Mouse (Mus musculus): ENCODE data around the gene Ppm1l. TPM values are rescaled to one million over a fixed set of nuclear protein-coding genes. Genes with fewer than 3 reads are reported as not detected.

Ppm1l gene
- 10 to 100 TPM; 23.6 to 24.2 TPM for total RNA-seq (2021)

DNA sequence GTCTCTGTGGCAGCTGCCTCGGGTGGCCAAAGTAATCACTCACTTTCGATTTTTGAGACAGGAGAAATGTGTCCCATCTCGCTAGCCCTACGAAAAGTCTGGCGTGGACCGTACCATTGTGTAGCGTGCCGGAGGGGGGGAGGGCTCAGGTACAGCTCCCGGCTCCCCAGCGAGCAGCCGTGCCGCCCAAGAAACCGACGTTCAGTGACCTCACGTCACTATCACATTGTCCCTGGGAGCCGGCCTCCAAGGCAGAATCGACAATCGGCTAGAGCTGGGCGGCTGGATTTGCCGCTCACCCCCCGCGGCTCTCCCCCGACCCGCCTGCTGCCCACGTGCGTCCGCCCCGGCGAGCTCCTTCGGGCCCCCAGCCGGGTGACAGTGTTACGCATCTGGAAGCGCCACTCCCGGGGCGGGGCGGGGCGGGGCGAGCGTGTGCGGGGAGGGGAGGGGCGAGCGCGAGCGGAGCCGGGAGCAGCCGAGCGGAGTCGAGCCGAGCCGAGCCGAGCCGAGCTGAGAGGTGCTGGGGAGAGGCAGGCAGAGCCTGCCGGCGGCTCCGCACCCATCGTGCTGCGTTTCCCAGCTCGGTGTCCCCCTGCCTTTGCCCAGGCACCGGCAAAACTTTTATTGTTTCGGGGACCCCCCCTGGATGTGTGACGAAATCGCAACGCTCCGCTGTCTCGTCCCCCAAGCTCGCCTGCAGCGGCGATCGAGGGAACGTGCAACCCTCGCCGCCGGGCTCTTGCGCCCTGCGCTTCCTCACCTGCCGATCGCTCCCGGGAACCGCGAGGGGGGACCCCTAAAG lies at the start of gene Ppm1l:
Gene Ppm1l, plus strand, starts transcription at position 471 of the 805 bp plus-strand sequence.
- intact Hi-C loops (cut with DNase I), result loop anchor here (2.0 to 10.0 kb wide), 3 partner anchors 59 to 192 kb away; partner anchors contain the start of gene Kpna4
- peak; percentile 91 to 93 for DNase-seq

DNA sequence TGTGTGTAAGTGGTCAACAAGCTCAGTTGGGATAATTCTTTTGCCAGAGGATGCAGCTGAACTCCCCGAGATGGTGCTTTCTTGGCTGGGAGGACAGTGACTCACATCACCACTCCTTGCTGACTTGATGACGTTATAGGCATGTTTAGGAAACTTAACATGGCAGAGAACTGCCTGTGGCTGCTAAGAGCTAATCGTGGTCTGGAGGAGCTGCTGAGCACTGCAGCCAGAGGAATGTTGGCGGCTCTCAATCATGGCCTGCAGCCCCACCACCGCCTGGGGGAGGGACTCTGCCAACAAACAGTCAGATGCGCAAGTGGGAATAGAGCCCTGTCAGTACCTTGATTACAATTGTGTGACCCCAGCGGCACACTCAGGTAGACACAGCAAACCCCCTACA lies 44.8 kb upstream of the Ppm1l start:
- peak; percentile 69 to 79 for DNase-seq
- intact Hi-C loops (cut with DNase I), result loop anchor here (5.0 kb wide), 1 partner anchor 50 kb away; no protein-coding TSS in a partner anchor

DNA sequence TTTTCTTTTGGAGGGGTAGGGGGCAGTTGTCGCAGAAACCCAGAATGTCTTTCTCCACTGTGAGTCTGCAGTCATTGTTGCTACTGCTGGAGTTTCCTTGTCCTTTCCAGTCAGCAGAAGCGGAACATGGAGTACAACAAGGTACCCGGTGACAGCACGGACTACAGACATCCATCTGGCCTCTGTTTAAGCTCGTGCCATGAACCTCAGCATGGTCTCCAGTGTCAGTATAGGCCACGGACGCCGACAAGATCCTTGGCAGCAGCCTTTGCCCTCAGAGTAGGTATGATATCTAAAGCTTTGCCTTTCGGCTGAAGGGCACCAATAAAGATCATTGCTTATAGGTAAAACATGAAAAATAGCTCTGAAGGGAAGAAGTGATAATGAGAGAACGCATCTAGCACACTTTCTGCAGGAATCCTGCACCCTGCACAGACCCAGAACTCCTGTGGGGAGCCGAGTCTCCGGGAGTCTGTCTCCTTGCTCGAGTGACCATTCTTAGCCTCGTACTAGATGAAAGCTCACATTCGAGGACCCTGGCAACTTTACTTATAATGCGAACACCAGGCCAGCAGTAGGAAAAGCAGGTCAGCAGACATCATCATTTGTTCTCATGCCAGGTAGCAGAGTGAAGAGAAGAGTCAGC lies 42.5 kb upstream of the Ppm1l start:
- no peak for DNase-seq
- intact Hi-C loops (cut with DNase I), result loop anchor here (5.0 kb wide), 1 partner anchor 48 kb away; no protein-coding TSS in a partner anchor

DNA sequence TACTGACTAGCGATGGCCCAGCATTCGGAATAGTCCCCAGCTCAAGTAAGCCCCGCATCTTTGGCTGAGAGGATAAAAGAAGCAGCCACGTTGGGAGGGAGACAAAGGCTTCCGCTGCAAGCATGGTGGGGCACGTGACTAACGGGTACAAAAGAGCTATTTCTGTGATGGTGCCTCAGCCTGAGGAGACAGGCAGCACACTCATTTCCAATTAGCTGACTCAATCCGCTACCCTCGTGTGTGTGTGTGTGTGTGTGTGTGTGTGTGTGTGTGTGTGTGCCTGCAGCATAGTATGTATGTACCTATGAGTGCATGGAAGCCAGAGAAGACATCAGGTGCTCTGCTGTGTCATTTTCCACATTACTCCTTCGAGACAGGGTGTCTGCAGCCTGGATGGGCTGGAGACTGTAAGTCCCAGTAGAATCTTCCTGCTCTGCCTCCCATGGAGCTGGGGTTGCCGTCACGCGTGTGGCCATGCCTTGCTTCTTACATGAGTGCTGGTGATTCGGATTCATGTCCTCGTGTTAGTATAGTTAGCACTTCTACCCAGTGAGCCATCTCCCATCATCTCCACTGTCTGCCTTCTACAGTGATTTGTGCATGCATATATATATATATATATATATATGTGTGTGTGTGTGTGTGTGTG lies 41.9 kb upstream of the Ppm1l start:
- no peak for DNase-seq
- intact Hi-C loops (cut with DNase I), result loop anchor here (5.0 kb wide), 1 partner anchor 48 kb away; no protein-coding TSS in a partner anchor

DNA sequence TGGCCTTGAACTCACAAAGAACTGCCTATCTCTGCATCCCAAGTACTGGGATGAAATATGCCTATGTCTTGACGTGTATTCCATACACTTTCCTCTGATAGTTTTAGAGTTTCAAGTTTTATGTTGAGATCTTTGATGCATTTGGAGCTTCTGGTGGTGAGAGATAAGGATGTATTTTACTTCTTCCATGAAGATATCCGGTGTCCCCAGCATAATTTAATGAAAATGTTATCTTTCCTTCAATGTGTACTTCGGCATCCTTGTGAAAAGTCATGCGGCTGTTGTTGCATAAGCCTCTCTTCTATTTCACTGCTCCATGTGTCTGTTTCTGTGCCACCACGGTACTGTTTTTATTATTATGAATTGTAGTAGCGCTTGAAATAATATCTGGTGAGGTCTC lies 38.0 kb upstream of the Ppm1l start:
- intact Hi-C loops (cut with DNase I), result no loop called here
- DNase-seq, result no peak

DNA sequence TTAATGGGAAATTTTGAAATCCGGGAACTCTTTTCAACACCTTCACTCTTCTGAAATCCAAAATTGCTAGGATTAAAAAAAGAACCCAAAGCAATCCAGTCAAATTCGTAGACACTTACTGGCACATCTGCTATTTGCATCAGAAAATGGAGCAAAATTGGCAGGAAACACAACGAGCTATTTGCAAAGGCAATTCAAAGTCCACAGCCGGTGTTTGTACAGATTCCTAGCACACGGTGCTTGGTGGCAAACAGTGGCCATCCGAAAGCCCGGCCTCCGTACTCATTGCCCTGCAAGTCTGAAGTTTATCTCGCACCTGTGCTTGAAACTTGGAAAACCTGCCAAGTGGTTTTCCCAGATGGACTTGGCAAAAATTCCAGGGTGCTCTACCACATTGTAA lies 34.3 kb upstream of the Ppm1l start:
- intact Hi-C loops (cut with DNase I), result no loop called here

DNA sequence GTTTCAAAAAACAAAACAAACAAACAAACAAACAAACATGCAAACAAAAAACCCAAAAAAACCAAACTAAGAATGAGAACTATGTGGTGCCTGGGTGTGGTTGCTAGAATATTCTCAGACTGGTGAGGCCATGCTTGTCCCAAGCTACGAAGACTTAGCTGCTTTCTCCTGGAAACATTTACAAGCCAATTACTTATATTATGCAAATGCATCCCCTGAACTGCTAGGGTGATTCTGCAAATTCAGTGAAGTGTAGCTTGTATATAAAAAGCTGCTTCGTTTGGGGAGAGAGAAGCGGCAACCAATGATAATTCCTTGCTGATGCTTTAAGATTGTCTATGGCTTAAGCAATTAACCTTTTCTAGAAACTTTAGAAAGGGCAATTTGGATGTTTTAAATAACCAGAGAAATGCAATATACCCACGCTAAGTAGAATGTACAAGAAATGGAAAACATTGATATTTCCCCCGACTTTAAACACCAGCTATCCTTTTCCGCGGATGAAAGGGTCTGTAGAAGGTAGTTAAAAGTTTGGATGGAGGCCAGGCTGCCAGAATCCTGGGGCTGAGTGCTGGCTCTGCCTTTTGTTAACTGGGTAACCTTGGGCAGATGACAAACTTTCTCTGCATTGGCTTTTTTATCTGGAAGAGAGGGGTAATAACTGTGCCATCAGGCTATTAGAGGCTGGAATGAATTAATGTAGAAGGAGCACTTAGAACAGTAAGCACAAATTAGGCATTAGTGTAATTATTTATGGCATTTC lies 33.4 kb upstream of the Ppm1l start:
- intact Hi-C loops (cut with DNase I), result no loop called here
- DNase-seq, result no peak

More for the DNA sequence above, 34.3 kb upstream of the Ppm1l start:
- no peak for DNase-seq

DNA sequence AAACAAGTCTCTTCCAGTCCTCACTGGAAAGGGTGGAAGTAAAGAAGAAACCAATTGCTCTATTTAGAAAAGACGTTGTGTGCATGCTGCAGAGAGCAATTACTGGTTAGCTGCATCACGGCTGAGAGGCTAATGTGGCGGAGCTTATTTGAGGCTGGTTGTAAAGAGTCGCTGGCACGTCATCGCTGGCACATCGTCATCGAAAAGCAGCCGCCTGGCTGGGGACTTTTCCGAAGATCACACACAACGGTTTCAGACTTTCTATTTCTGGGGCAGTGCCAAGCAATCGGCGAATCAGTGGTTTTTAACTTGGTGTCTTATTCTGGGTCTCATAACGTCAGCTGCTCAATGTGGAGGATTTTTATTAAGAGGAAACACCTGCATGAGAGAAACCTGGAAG lies 26.8 kb upstream of the Ppm1l start:
- intact Hi-C loops (cut with DNase I), result no loop called here
- peak; percentile 24 to 25 for DNase-seq

DNA sequence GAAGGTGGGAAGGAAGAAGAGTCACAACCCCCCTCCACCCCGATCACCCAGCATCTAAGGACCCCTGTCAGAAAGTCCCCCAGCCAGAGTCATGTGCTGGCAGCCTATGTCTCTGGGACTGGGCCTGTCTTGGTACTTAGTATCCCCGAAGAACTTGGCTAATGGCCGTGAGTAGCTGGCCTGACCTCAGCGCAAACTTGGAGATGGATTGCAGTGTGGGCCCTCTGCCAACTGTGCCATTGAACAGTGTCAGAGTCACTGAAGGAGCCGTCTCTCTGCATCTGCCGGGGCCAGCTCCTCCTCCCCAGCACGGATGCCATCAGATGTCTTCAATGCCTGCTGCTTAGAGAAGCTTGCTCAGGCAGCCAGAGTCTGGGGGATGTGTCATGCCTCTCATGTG lies 26.4 kb upstream of the Ppm1l start:
- peak; percentile 52 to 56 for DNase-seq
- intact Hi-C loops (cut with DNase I), result no loop called here

DNA sequence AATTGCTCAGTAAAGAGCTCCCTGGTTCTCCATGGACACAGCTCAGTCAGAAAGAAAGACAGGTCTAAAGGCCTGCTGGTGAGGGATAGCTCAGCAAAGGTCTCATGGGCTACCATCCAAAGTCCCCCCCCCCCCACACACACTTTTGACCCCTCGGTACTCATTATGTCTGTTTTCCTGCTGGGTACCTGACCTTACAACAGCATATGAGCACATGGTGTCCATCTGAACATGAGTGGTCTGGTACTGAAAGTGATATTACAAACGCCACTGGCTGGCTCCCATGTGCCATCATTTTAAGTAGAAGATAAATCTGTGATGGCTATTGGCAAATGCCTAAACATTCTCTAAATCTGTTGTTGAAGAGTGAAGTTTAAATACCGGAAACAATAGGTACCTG lies 25.8 kb upstream of the Ppm1l start:
- intact Hi-C loops (cut with DNase I), result no loop called here
- DNase-seq, result no peak

DNA sequence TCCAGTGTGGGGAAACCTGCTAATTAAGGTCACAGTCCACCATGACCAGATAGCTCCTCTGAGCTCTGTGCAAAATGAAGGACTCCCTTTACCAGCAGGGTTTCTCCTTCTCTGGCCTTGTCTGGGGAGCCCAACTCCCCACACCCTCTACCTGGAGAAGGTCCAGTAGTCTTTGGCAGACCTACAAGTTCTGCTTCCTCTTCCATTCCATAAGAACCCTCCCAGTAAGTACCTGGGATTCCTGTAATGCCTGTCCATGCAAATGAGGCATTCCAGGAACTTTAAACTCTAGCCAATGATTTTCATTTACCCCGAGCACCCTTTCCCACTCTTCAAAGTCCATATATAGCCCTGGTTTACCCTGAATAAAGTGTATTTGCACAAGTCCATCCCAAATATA lies 24.0 kb upstream of the Ppm1l start:
- intact Hi-C loops (cut with DNase I), result no loop called here

DNA sequence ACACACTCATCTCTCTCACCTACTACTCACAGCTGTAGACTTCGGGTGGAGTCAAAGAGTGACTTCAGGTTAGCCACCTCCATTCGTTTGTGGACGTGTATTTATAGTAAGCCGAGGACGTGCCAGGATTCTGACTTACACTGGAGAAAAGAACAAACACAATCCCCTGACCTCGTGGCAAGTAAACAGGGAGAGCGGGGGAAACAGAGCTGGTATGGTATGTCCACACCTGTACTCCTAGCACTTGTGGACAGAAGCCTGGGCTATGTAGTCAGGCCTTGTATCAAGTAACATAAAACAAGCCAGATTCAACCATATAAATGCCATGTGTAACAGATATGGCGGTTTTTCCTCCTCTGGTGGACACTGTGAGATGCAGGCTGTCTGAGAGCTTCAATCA lies 20.4 kb upstream of the Ppm1l start:
- no peak for DNase-seq
- intact Hi-C loops (cut with DNase I), result no loop called here

More for the DNA sequence above, 24.0 kb upstream of the Ppm1l start:
- peak in 1 of 2 experiments; percentile 19 for DNase-seq

DNA sequence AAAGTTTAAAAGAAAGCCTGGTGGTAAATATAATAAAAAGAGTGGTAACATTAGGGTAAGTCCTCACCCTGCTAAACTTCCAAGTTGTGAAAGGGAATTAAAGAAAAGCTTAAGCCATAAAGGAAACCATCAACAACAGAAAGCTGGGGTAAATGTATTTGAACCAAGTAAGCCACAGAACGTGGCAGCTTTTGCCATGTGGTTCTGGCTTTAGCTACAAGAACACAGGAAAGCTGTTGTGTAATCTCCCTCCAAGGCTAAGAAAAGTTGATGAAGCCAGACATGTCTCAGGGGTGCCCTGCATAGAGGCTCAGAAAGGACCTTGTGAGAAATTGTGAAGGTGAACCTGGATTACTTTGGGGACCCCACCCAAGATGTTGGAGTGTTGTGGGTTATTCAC lies 16.5 kb upstream of the Ppm1l start:
- intact Hi-C loops (cut with DNase I), result no loop called here
- DNase-seq, result no peak

DNA sequence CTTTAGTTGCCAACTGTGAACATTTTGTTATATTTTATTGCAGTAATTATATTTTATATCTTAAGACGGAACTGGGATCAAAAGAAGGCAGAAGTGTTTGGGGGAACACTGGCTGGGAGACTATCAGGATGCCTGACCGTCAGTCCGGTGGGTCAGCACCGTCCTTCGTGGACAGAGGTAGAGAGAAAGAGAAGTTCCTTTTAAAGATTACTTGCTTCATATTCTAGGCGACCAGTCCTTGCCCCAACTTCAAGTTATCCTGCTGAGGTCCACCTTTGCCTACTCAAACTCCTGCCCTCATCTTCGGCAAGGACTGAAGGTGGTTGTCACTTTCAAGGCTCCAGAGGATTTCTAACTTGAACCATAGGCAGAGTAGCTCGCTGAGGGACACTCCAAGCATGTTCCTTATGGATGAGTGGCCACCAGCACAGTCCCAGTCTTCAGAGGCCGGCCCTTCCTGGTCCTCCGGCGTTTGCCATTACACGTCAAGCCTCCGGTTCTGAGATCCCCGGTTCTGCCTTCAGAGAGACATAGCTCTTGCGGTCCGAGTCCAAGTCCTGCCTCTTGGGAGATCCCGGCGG lies 761 bp upstream of the Ppm1l start:
- intact Hi-C loops (cut with DNase I), result loop anchor here (2.0 to 10.0 kb wide), 3 partner anchors 59 to 191 kb away; partner anchors contain the start of gene Kpna4
- DNase-seq, result no peak

DNA sequence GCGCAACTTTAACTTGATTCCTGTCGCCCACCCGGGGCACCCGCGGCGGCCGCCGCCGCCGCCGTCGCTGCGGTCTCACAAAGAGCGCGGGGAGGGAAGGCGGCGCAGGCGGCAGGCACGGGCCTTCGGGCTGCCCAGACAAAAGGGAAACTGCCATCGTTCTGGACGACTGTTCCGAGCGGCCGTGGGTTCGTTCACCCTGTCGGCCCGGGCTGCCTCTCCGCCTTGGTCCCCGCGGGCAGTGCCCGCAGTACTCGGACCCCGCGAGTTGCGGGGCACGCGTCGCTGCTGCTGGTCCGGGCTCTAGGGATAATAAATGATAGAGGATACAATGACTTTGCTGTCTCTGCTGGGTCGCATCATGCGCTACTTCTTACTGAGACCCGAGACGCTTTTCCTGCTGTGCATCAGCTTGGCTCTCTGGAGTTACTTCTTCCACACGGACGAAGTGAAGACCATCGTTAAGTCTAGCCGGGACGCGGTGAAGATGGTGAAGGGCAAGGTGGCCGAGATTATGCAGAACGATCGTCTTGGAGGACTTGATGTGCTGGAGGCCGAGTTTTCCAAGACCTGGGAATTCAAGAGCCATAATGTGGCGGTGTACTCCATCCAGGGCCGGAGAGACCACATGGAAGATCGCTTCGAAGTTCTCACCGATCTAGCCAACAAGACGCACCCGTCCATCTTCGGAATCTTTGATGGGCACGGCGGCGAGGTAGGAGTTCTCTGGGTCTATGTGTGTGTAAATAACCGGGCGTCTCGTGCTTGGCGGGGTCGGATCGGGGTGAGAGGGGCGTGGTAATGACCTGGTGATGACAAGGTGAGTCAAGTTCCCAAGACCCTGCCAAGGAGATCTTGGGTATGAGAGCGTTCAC lies 827 bp downstream of the Ppm1l start:
- intact Hi-C loops (cut with DNase I), result loop anchor here (2.0 to 10.0 kb wide), 3 partner anchors 60 to 193 kb away; partner anchors contain the start of gene Kpna4

DNA sequence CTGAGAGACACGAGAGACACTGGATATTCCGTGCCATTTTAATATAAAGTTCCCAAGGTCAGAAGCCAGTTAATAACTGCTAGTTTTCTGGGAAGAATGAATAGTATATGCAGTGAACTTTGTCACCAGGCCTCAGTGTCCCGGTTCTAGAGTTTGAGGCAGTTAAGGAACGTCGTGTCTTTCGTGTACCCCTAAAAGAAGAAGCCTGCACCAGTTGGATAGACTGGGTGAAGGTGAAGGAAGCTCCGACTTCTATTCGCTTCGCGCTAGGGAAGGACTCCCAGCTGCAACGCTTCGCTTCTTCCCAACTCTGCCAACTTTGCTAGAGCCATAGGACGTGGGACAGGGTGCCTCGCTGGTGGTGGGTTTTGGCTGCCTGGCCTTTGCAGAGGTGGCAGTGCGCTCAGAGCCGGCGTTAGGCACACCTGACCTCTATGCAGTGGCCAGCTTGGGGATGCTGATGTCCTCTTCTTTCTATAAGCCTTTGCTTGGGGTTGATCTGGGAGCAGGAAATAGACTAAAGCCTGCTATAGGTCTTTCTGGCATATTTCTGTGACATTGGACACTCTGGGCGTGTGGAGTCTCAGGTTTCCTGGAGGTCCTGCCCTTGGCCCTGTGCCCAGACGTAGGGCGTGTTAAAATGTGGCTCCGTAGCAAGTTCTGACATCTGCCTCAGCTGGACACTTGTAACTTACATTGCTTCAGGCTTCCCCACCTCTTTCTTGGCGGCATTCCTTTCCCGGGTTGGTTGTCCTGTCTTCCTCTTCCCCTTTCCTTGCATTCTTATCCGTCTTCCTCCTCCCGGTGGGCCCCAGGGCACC lies 1.7 kb downstream of the Ppm1l start:
- DNase-seq, result peak; percentile 44 to 52
- intact Hi-C loops (cut with DNase I), result loop anchor here (5.0 to 10.0 kb wide), 2 partner anchors 61 to 194 kb away; partner anchors contain the start of gene Kpna4

More for the DNA sequence above, 827 bp downstream of the Ppm1l start:
- DNase-seq, result peak; percentile 22 to 29

DNA sequence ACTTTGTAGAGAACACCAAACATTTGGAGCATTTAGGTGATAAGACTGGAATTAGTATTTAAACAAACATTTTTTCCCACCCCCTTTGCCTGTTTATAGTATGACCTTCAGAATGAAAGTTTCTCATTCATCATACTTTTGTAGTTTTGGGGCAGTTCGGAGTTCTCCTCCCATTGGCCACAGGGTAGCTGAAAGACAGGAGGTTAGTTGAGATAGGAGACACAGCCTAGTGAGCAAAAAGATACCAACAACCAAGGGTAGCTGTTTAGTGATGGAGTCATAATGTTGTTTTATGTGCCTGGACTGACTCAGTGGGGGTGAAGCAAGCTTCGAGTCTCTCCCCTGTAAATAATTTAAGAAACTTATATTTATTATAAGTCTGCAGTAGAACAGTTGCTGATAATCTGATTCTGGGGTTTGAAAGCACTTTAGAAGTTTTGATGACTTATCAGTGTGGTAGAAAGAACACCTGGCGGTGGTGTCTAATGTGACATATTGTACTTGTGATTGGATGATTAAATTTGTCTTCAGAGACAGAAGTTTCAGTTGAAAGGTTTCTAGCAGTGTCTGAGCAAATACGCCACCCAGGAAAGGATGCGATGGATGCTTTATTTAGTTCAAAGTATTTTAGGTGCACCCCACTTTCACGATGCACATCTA lies 2.5 kb downstream of the Ppm1l start:
- intact Hi-C loops (cut with DNase I), result loop anchor here (5.0 to 10.0 kb wide), 2 partner anchors 62 to 194 kb away; partner anchors contain the start of gene Kpna4
- no peak for DNase-seq
